Mouse (Mus musculus) ES-E14 (cell line): Measurements from ENCODE around the gene Stx2. TPM values are rescaled to one million over a fixed set of nuclear protein-coding genes. Genes with fewer than 3 reads are reported as not detected.
"Not testable (repeated sequence)": the region's sequence is repeated elsewhere in the genome, so short reads cannot be mapped to it uniquely, and the experiment has no call there.

Experiments used
- DNase-seq: peaks from one replicate; pipeline ENCODE4 v3.0.0-alpha.2; 2013; ENCODE audit warnings: low read depth, low spot score
- H3K27ac ChIP-seq: 2 replicates; pipeline ENCODE4 v1.5.1; 2012; ENCODE audit warnings: low read depth, mild to moderate bottlenecking, low read length, moderate library complexity, mixed read lengths; ENCODE audit not compliant: poor library complexity, insufficient read depth, severe bottlenecking
- H3K36me3 ChIP-seq: 2 replicates; pipeline ENCODE4 v1.6.1; 2012; ENCODE audit warnings: mild to moderate bottlenecking, low read length, moderate library complexity, mixed read lengths; ENCODE audit not compliant: control insufficient read depth, poor library complexity, insufficient read depth, severe bottlenecking
- H3K4me1 ChIP-seq, 2 experiments: fragments of 150-350 bp in 1 of 2; sonication (generic) in 1 of 2; 2 replicates each; pipeline ENCODE4 v1.6.1; 2012; ENCODE audit warnings: low read length in 2 of 2, mild to moderate bottlenecking in 1 of 2, mixed read lengths in 1 of 2; ENCODE audit not compliant: control insufficient read depth in 2 of 2, insufficient read depth in 2 of 2, poor library complexity in 1 of 2
- H3K4me3 ChIP-seq, 2 experiments: fragments of 150-350 bp in 1 of 2; sonication (generic) in 1 of 2; 2 replicates each; pipeline ENCODE4 v1.5.1; 2012; ENCODE audit warnings: low read length in 2 of 2, low read depth in 1 of 2, mild to moderate bottlenecking in 1 of 2, mixed read lengths in 1 of 2; ENCODE audit not compliant: insufficient read depth in 1 of 2, poor library complexity in 1 of 2, severe bottlenecking in 1 of 2
- H3K9ac ChIP-seq: 2 replicates; pipeline ENCODE4 v1.6.1; 2012; ENCODE audit warnings: low read depth, mild to moderate bottlenecking, low read length, mixed read lengths; ENCODE audit not compliant: poor library complexity, insufficient read depth, severe bottlenecking
- H3K9me3 ChIP-seq: fragments of 150-350 bp; sonication (generic); 2 replicates; pipeline ENCODE4 v1.6.1; 2012; ENCODE audit warnings: low read depth, mild to moderate bottlenecking, low read length; ENCODE audit not compliant: control insufficient read depth, insufficient read depth
- CHD2 ChIP-seq: IDR thresholded peaks from 2 replicates; pipeline ENCODE4 v1.6.1; 2014; ENCODE audit warnings: mild to moderate bottlenecking, low read depth, low read length, inconsistent platforms
- HCFC1 ChIP-seq: IDR thresholded peaks from 2 replicates; pipeline ENCODE4 v1.6.1; 2012; ENCODE audit warnings: low read length, inconsistent platforms, borderline replicate concordance; ENCODE audit not compliant: insufficient read depth
- MAFK ChIP-seq: IDR thresholded peaks from 2 replicates; pipeline ENCODE4 v1.6.1; 2014; ENCODE audit warnings: mild to moderate bottlenecking, low read depth, low read length, inconsistent platforms; ENCODE audit not compliant: insufficient read depth
- ZC3H11A ChIP-seq: IDR thresholded peaks from 2 replicates; pipeline ENCODE4 v1.6.1; 2012; ENCODE audit warnings: low read depth, mild to moderate bottlenecking, inconsistent platforms, low read length, borderline replicate concordance
- ZNF384 ChIP-seq: IDR thresholded peaks from 2 replicates; pipeline ENCODE4 v1.6.1; 2012; ENCODE audit warnings: low read depth, low read length, inconsistent platforms
- in situ Hi-C, 2 experiments: fragments of 600-800 bp; cut with MboI; formaldehyde crosslinking; loops; one replicate each; pipeline ENCODE4 v1.15.1; 2025; ENCODE audit warnings: low sequenced_read_pairs in 2 of 2, inconsistent platforms in 1 of 2; ENCODE audit not compliant: unreplicated experiment in 2 of 2
- total RNA-seq: library from RNA; depleted of rRNA; stranded (reverse); fragments of 300-350 nt; gene quantifications from 2 replicates; pipeline ENCODE4 v1.2.3, GENCODE M21; 2012

Stx2 gene
- total RNA-seq, 1 experiment, result 9.4 TPM

- in situ Hi-C loops, result no loop called here
- Histone ChIP-seq H3K4me3 (no peak overlapping the region), H3K9ac (no peak overlapping the region), H3K27ac (no peak overlapping the region), H3K9me3 (no peaks in the 10 kb centered on the region), H3K4me1 (peaks cover 0 to 4% of the 10 kb centered on the region in 2 experiments; a peak in 1 of 4 replicates), H3K36me3 (no peaks in the 10 kb centered on the region)
- TF ChIP-seq ZC3H11A (no peak), HCFC1 (no peak), CHD2 (no peak), ZNF384 (no peak), MAFK (no peak)
- no peak for DNase-seq
Observed at GRCm38 (mm10) chr5:128976266-128976665, 32.1 kb downstream of the Stx2 start.

DNA sequence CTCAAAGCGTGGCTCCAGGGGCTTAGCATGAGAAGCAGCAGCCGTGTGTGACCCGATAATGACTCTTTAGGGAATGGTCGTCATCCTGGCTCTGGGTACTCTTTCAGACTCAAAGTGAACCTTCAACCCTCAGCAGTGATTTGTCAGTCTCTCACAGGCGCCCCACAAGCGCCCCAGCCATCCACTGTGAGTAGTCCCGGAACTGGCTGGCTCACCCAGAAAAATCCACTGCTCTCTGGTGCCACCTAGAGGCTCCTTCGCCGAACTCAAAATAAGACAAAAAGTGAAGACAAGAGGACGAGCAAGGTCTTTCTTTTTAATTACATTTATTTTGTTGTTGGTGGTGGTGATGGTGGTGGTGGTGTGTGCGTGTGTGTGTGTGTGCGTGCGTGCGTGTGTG is 37.1 kb downstream of the Stx2 start:
- H3K4me1 ChIP-seq, result peaks cover 0 to 4% of the 10 kb centered on the region in 2 experiments; a peak in 1 of 4 replicates
- H3K27ac ChIP-seq, result no peak overlapping the region
- in situ Hi-C loops, result no loop called here
- H3K36me3 ChIP-seq, result no peaks in the 10 kb centered on the region
- H3K9me3 ChIP-seq, result no peaks in the 10 kb centered on the region
- peak; percentile 20; the same call in 1 of the 2 replicates for TF ChIP-seq ZC3H11A
- no peak for TF ChIP-seq HCFC1
- DNase-seq, result peak; percentile 75
- peak overlapping the region in 1 of 2 experiments; percentile 45; a peak in 1 of 4 replicates for H3K4me3 ChIP-seq
- H3K9ac ChIP-seq, result peak overlapping the region; percentile 17; the same call in 1 of the 2 replicates

GRCm38 (mm10) chr5:128970878-128971277 is 37.5 kb downstream of the Stx2 start:
- no peak overlapping the region for H3K27ac ChIP-seq
- in situ Hi-C loops, result no loop called here
- H3K9ac ChIP-seq, result peak overlapping the region; percentile 17; the same call in 1 of the 2 replicates
- H3K4me1 ChIP-seq, result peaks cover 0 to 2% of the 10 kb centered on the region in 2 experiments; a peak in 1 of 4 replicates
- no peaks in the 10 kb centered on the region for H3K36me3 ChIP-seq
- peak overlapping the region in 1 of 2 experiments; percentile 45; a peak in 1 of 4 replicates for H3K4me3 ChIP-seq
- no peak for DNase-seq
- H3K9me3 ChIP-seq, result no peaks in the 10 kb centered on the region
- TF ChIP-seq ZNF384 (no peak), ZC3H11A (no peak), CHD2 (no peak), MAFK (no peak), HCFC1 (no peak)

DNA sequence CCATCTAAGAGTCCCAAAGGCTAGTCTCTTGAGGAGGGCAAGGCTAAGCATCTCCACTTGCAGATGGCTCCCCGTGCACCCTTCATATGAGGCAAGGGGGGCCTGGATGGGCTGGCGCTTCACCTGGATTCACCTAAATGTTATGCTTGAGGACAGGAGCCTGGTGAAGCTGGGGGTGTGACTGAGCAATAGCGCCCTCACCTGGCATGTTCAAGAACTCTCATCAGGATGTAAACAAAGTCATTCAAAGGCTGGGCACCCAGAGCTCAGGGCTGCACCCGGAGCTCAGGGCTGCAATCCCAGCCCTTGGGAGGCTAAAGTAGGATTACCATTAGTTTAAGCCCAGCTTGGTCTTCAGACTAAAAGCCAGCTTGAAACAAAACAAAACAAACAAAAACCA is 44.0 kb downstream of the Stx2 start:
- Histone ChIP-seq H3K9ac (no peak overlapping the region), H3K36me3 (no peaks in the 10 kb centered on the region), H3K9me3 (no peaks in the 10 kb centered on the region), H3K4me1 (no peaks in the 10 kb centered on the region), H3K4me3 (no peak overlapping the region), H3K27ac (no peak overlapping the region)
- TF ChIP-seq CHD2 (no peak), ZC3H11A (no peak), HCFC1 (no peak), MAFK (no peak), ZNF384 (no peak)
- in situ Hi-C loops, result no loop called here
- DNase-seq, result no peak

- H3K27ac ChIP-seq, result no peak overlapping the region
- in situ Hi-C loops, result no loop called here
Observed at GRCm38 (mm10) chr5:128958916-128959315, 49.5 kb downstream of the Stx2 start.

GRCm38 (mm10) chr5:128954371-128954770 is 54.0 kb downstream of the Stx2 start:
- DNase-seq, result peak; percentile 54
- H3K4me1 ChIP-seq, result not testable (repeated sequence)

More at GRCm38 (mm10) chr5:128958916-128959315, 49.5 kb downstream of the Stx2 start:
- no peak overlapping the region for H3K9ac ChIP-seq
- no peak for DNase-seq
- H3K36me3 ChIP-seq, result no peaks in the 10 kb centered on the region
- no peak for TF ChIP-seq ZNF384
- no peak for TF ChIP-seq CHD2
- TF ChIP-seq MAFK, result no peak
- no peak for TF ChIP-seq HCFC1
- TF ChIP-seq ZC3H11A, result no peak
- no peaks in the 10 kb centered on the region for H3K9me3 ChIP-seq
- H3K4me3 ChIP-seq, result no peak overlapping the region
- no peaks in the 10 kb centered on the region for H3K4me1 ChIP-seq

More at GRCm38 (mm10) chr5:128954371-128954770, 54.0 kb downstream of the Stx2 start:
- H3K27ac ChIP-seq, H3K4me3 ChIP-seq, H3K9me3 ChIP-seq, H3K36me3 ChIP-seq, in situ Hi-C loops, H3K9ac ChIP-seq: not testable (repeated sequence)
